Mouse (Mus musculus): ENCODE measurements at regions not wholly inside any gene's neighbourhood (a gene's known extent, or its start where the extent isn't known, plus 50 kb on each side); places are given as distances from the start of the nearest gene placed in this dataset.
"Not testable (repeated sequence)": the region's sequence is repeated elsewhere in the genome, so short reads cannot be mapped to it uniquely, and the experiment has no call there.

GRCm38 (mm10) chr3:22285904-22286303 is 209.5 kb downstream of the Tbl1xr1 start:
- DNase-seq (ENCODE audit: extremely low spot score, low spot score): no peak

GRCm38 (mm10) chr3:22293466-22293865 is 217.0 kb downstream of the Tbl1xr1 start:
- DNase-seq (ENCODE audit: extremely low spot score, low spot score): no peak

- not testable (repeated sequence) for DNase-seq (ENCODE audit: extremely low spot score, low spot score)
Observed at GRCm38 (mm10) chr3:22294081-22294480, 217.6 kb downstream of the Tbl1xr1 start.

GRCm38 (mm10) chr3:22296925-22297324 is 220.5 kb downstream of the Tbl1xr1 start:
- not testable (repeated sequence) for DNase-seq (ENCODE audit: extremely low spot score, low spot score)

- DNase-seq (ENCODE audit: extremely low spot score, low spot score): not testable (repeated sequence)
Observed at GRCm38 (mm10) chr3:22297831-22298230, 221.4 kb downstream of the Tbl1xr1 start.

- DNase-seq (ENCODE audit: extremely low spot score, low spot score): no peak
Observed at GRCm38 (mm10) chr3:22300553-22300952, 224.1 kb downstream of the Tbl1xr1 start.

GRCm38 (mm10) chr3:22301991-22302517 is 225.6 kb downstream of the Tbl1xr1 start:
- DNase-seq (ENCODE audit: extremely low spot score, low spot score): no peak

- no peak for DNase-seq (ENCODE audit: extremely low spot score, low spot score)
Observed at GRCm38 (mm10) chr3:22304145-22304544, 227.7 kb downstream of the Tbl1xr1 start.

- no peak for DNase-seq (ENCODE audit: extremely low spot score, low spot score)
Observed at GRCm38 (mm10) chr3:22306624-22307023, 230.2 kb downstream of the Tbl1xr1 start.

- peak; percentile 72 for DNase-seq (ENCODE audit: extremely low spot score, low spot score)
Observed at GRCm38 (mm10) chr3:22308962-22309361, 232.5 kb downstream of the Tbl1xr1 start.

GRCm38 (mm10) chr3:22316466-22317185 is 240.2 kb downstream of the Tbl1xr1 start:
- no peak for DNase-seq (ENCODE audit: extremely low spot score, low spot score)

GRCm38 (mm10) chr3:22320425-22320824 is 244.0 kb downstream of the Tbl1xr1 start:
- not testable (repeated sequence) for DNase-seq (ENCODE audit: extremely low spot score, low spot score)

- DNase-seq (ENCODE audit: extremely low spot score, low spot score): no peak
Observed at GRCm38 (mm10) chr3:22331240-22331639, 254.8 kb downstream of the Tbl1xr1 start.
